Mouse (Mus musculus) MEL (cell line): ENCODE measurements around the gene Cox6a1. TPM values are rescaled to one million over a fixed set of nuclear protein-coding genes. Genes with fewer than 3 reads are reported as not detected.
A peak's percentile ranks its signal among the peaks of the same experiment; 100 is the strongest.
"Not testable (repeated sequence)": the region's sequence is repeated elsewhere in the genome, so short reads cannot be mapped to it uniquely, and the experiment has no call there.

Experiments used
- DNase-seq: peaks from one replicate; pipeline ENCODE4 v3.0.0; 2011; ENCODE audit warnings: low read depth, low spot score
- H3K27ac ChIP-seq: 2 replicates; pipeline ENCODE4 v1.5.1; 2012; ENCODE audit warnings: low read depth, mild to moderate bottlenecking, control low read depth, low read length, moderate library complexity; ENCODE audit not compliant: control insufficient read depth
- H3K27me3 ChIP-seq, 2 experiments: fragments of 150-350 bp in 1 of 2; sonication (generic) in 1 of 2; 2 replicates each; pipeline ENCODE4 v1.6.1; 2012; ENCODE audit warnings: low read length in 2 of 2, mild to moderate bottlenecking in 2 of 2, improper control_type of control experiment in 1 of 2, moderate library complexity in 1 of 2; ENCODE audit not compliant: insufficient read depth in 2 of 2, control insufficient read depth in 1 of 2
- H3K36me3 ChIP-seq, 2 experiments: 2 replicates each; pipeline ENCODE4 v1.6.1; 2012 to 2014; ENCODE audit warnings: low read length in 2 of 2, improper control_type of control experiment in 1 of 2, inconsistent platforms in 1 of 2, mild to moderate bottlenecking in 1 of 2; ENCODE audit not compliant: insufficient read depth in 2 of 2, control insufficient read depth in 1 of 2
- H3K4me1 ChIP-seq, 2 experiments: fragments of 150-350 bp in 1 of 2; sonication (generic) in 1 of 2; 2 replicates each; pipeline ENCODE4 v1.6.1; 2012; ENCODE audit warnings: low read length in 2 of 2, improper control_type of control experiment in 1 of 2, mild to moderate bottlenecking in 1 of 2; ENCODE audit not compliant: insufficient read depth in 2 of 2, control insufficient read depth in 1 of 2
- H3K4me3 ChIP-seq, 2 experiments: fragments of 150-350 bp in 1 of 2; sonication (generic) in 1 of 2; 2 replicates each; pipeline ENCODE4 v1.5.1; 2012; ENCODE audit warnings: low read depth in 2 of 2, low read length in 2 of 2, mild to moderate bottlenecking in 2 of 2, moderate library complexity in 2 of 2, control low read depth in 1 of 2, improper control_type of control experiment in 1 of 2; ENCODE audit not compliant: control insufficient read depth in 1 of 2, insufficient read depth in 1 of 2
- H3K79me2 ChIP-seq: 2 replicates; pipeline ENCODE4 v1.6.1; 2012; ENCODE audit warnings: mild to moderate bottlenecking, low read length, moderate library complexity; ENCODE audit not compliant: control insufficient read depth, poor library complexity, insufficient read depth
- H3K9ac ChIP-seq: 2 replicates; pipeline ENCODE4 v1.6.1; 2012; ENCODE audit warnings: low read depth, mild to moderate bottlenecking, control low read depth, low read length, moderate library complexity; ENCODE audit not compliant: control insufficient read depth, poor library complexity, severe bottlenecking
- H3K9me3 ChIP-seq: fragments of 150-350 bp; sonication (generic); replicated peaks from 2 replicates; pipeline ENCODE4 v1.6.1; 2012; ENCODE audit warnings: mild to moderate bottlenecking, low read length, improper control_type of control experiment, moderate library complexity; ENCODE audit not compliant: insufficient read depth
- CHD1 ChIP-seq: IDR thresholded peaks from 2 replicates; pipeline ENCODE4 v1.6.1; 2012; ENCODE audit warnings: low read depth, mild to moderate bottlenecking, inconsistent platforms, low read length, improper control_type of control experiment
- CHD2 ChIP-seq: IDR thresholded peaks from 2 replicates; pipeline ENCODE4 v1.6.1; 2011; ENCODE audit warnings: low read length, improper control_type of control experiment
- CTCF ChIP-seq, 3 experiments: IDR thresholded peaks in 2 of 3; conservative IDR thresholded peaks in 1 of 3; 2 replicates each; pipeline ENCODE4 v1.5.1; 2011 to 2012; ENCODE audit warnings: low read length in 3 of 3, low read depth in 2 of 3, mild to moderate bottlenecking in 2 of 3, improper control_type of control experiment in 1 of 3, inconsistent platforms in 1 of 3, mixed read lengths in 1 of 3, moderate library complexity in 1 of 3; ENCODE audit not compliant: control insufficient read depth in 1 of 3, insufficient read depth in 1 of 3, poor library complexity in 1 of 3, severe bottlenecking in 1 of 3
- EP300 ChIP-seq, 2 experiments: IDR thresholded peaks; 2 replicates each; pipeline ENCODE4 v1.6.1; 2011; ENCODE audit warnings: improper control_type of control experiment in 2 of 2, low read length in 2 of 2, low read depth in 1 of 2, mild to moderate bottlenecking in 1 of 2
- GABPA ChIP-seq: IDR thresholded peaks from 2 replicates; pipeline ENCODE4 v1.6.1; 2012; ENCODE audit warnings: low read depth, mild to moderate bottlenecking, inconsistent platforms, low read length, improper control_type of control experiment, moderate library complexity
- GATA1 ChIP-seq: IDR thresholded peaks from 2 replicates; pipeline ENCODE4 v1.6.1; 2011; ENCODE audit warnings: low read depth, low read length, improper control_type of control experiment
- JUND ChIP-seq: IDR thresholded peaks from 2 replicates; pipeline ENCODE4 v1.6.1; 2011; ENCODE audit warnings: low read depth, mild to moderate bottlenecking, improper control_type of control experiment, low read length
- MYB ChIP-seq: IDR thresholded peaks from 2 replicates; pipeline ENCODE4 v1.6.1; 2011; ENCODE audit warnings: mild to moderate bottlenecking, low read depth, low read length, improper control_type of control experiment
- MYC ChIP-seq: IDR thresholded peaks from 2 replicates; pipeline ENCODE4 v1.6.1; 2011; ENCODE audit warnings: low read depth, mild to moderate bottlenecking, low read length, improper control_type of control experiment, moderate library complexity
- NRF1 ChIP-seq: IDR thresholded peaks from 2 replicates; pipeline ENCODE4 v1.6.1; 2014; ENCODE audit warnings: low read depth, mild to moderate bottlenecking, inconsistent platforms, low read length, improper control_type of control experiment, moderate library complexity; ENCODE audit not compliant: poor library complexity, insufficient read depth, severe bottlenecking
- POLR2AphosphoS2 ChIP-seq: IDR thresholded peaks from 2 replicates; pipeline ENCODE4 v1.6.1; 2011; ENCODE audit warnings: low read length, improper control_type of control experiment
- POLR2AphosphoS5 ChIP-seq: IDR thresholded peaks from 2 replicates; pipeline ENCODE4 v1.6.1; 2012; ENCODE audit warnings: low read depth, borderline replicate concordance, mild to moderate bottlenecking, inconsistent platforms, low read length, moderate library complexity, mixed read lengths
- TBP ChIP-seq: IDR thresholded peaks from 2 replicates; pipeline ENCODE4 v1.8.0; 2011; ENCODE audit warnings: low read depth, low read length, improper control_type of control experiment
- TCF12 ChIP-seq: IDR thresholded peaks from 2 replicates; pipeline ENCODE4 v1.6.1; 2014; ENCODE audit warnings: low read depth, mild to moderate bottlenecking, inconsistent platforms, low read length, improper control_type of control experiment, moderate library complexity
- ZNF384 ChIP-seq: IDR thresholded peaks from 2 replicates; pipeline ENCODE4 v1.6.1; 2012; ENCODE audit warnings: low read depth, mild to moderate bottlenecking, inconsistent platforms, low read length, improper control_type of control experiment
- polyA plus RNA-seq, 2 experiments: library from polyadenylated mRNA; stranded (reverse) in 1 of 2; unstranded in 1 of 2; fragments of >175 nt in 1 of 2; fragments of >200 nt in 1 of 2; gene quantifications; 2 replicates each; pipeline versions ENCODE4 v1.2.1 to v1.2.4; 2012; ENCODE audit warnings: low replicate concordance in 2 of 2, low read depth in 1 of 2; ENCODE audit not compliant: insufficient read length in 2 of 2, insufficient read depth in 1 of 2, missing spikeins in 1 of 2
- total RNA-seq: library from RNA; depleted of rRNA; stranded (reverse); fragments of 300-350 nt; gene quantifications from 2 replicates; pipeline ENCODE4 v1.2.3, GENCODE M21; 2012

Cox6a1 gene
- total and polyA plus RNA-seq, 3 experiments: 328 to 1,215 (median 749) TPM

DNA sequence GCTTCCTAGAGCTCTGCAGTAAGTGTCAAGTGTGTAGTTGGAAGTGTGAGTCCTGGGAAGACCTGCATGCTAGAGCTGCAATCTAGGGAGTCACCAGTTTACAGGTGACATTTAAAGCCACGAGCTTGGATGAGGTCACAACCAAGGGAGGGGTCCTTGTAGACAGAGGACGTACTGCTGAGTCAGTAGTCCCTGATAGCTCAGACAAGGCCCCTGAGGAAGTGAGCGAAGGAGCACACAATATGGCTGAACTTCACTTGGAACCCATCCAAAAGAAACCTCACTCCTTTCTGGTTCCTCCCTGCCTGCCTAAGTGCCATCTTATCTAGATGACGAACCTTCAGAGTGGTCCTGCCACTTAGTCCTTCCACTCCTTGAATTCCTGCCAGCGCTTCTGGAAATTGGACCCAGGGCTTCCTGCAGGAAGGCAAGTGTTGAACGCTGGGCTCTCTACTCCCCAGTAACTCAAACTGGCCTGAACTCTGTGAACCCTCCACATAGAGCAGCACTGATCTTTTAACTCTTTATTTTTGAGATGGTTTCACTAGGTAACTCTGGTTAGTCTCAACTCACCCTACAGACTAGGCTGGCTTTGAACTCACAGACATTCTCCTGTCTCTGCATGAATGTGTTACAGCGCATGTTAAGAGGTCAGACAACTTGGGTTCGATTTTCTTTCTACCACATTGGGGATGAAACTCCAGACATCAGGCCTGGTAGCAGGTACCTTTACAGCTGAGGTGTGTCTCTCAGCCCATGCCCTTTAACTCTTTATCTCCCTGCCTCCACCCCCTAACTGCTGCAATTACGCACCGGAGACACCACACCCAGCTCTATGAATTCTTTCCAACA is 35.7 kb downstream of the Cox6a1 start (continued):
- TF ChIP-seq CHD1: peak; percentile 91
- TF ChIP-seq NRF1: no peak
- peak; percentile 88 for TF ChIP-seq GABPA
- peak; percentile 11 for TF ChIP-seq MYC
- TF ChIP-seq JUND: no peak
- TF ChIP-seq TBP: peak; percentile 70
- TF ChIP-seq TCF12: peak; percentile 50
- TF ChIP-seq CTCF (IDR thresholded peaks at IDR 0.05 in 2 of 3, conservative IDR thresholded peaks at IDR 0.05 in 1 of 3; ENCODE audit: control insufficient read depth in 1 of 3, insufficient read depth in 1 of 3, low read depth in 2 of 3, low read length in 3 of 3, poor library complexity in 1 of 3, severe bottlenecking in 1 of 3): no peak
- no peak for TF ChIP-seq POLR2AphosphoS5
- no peak; the same call in 1 of the 2 replicates for TF ChIP-seq CHD2
- peak; percentile 5; the same call in 1 of the 2 replicates for TF ChIP-seq ZNF384
- TF ChIP-seq MYB: peak; percentile 10; the same call in 1 of the 2 replicates

DNA sequence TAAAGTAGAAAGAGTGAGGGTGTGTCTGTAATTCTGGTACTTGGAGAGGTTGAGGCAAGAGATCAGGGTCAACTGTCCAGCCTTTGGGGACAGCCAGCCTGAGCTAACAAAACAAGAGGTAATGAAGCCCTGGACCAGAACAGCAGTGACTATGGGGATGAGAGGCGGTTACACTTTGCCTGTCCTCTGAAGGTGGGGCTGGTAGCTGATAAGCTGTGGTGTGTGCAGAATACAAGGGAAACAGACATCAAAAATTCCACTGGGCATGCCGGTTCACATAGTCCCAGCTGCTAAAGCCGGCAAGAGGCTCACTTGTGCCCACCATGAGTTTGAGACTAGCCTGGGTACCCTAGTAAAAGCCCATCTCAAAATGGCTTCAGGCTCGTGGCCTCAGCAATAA is 36.4 kb downstream of the Cox6a1 start:
- Histone ChIP-seq H3K27me3 (no peaks in the 10 kb centered on the region), H3K9ac (peak overlapping the region; percentile 65), H3K79me2 (no peaks in the 10 kb centered on the region), H3K4me1 (peaks cover 6 to 30% of the 10 kb centered on the region in 2 experiments), H3K4me3 (peak overlapping the region; percentile 28 to 40), H3K36me3 (peaks cover 0 to 26% of the 10 kb centered on the region in 2 experiments; a peak in 2 of 4 replicates), H3K27ac (peak overlapping the region; percentile 97), H3K9me3 (no peaks in the 10 kb centered on the region)
- TF ChIP-seq EP300 (IDR thresholded peaks at IDR 0.05; ENCODE audit: low read depth in 1 of 2, low read length in 2 of 2): peak in 1 of 2 experiments; percentile 7; a peak in 1 of 4 replicates
- TF ChIP-seq POLR2AphosphoS2: no peak
- no peak for TF ChIP-seq CHD2
- peak; percentile 10 for TF ChIP-seq TBP
- TF ChIP-seq GATA1: peak; percentile 60; the same call in 1 of the 2 replicates
- no peak for DNase-seq

DNA sequence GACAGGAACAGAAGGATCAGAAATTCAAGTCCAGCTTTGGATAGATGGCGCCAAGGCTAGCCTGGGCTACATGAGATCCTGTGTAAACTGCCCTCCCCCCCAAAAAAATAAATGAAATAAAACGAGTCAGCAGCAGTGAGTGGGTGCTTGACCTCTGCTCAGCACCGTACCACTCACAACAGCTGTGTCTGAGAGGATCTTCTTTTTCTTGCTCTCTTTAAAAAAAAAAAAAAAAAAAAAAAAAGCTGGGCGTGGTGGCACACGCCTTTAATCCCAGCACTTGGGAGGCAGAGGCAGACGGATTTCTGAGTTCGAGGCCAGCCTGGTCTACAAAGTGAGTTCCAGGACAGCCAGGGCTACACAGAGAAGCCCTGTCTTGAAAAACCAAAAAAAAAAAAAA is 46.6 kb downstream of the Cox6a1 start:
- H3K27me3 ChIP-seq, H3K9me3 ChIP-seq, DNase-seq, H3K4me3 ChIP-seq, H3K9ac ChIP-seq, H3K27ac ChIP-seq: not testable (repeated sequence)
- peaks cover 10 to 13% of the 10 kb centered on the region in 2 experiments for H3K36me3 ChIP-seq
- peaks cover 20% of the 10 kb centered on the region for H3K79me2 ChIP-seq
- peaks cover 0 to 11% of the 10 kb centered on the region in 2 experiments; a peak in 2 of 4 replicates for H3K4me1 ChIP-seq
- TF ChIP-seq ZNF384: peak; percentile 83
- TF ChIP-seq, all 39 proteins: peak for 1; not testable (repeated sequence) for 38
